Mouse (Mus musculus) left cerebral cortex, adult 11 months (tissue): ENCODE results near the gene Klk5.
A peak's percentile ranks its signal among the peaks of the same experiment; 100 is the strongest.

Experiments used
- DNase-seq: peaks from one replicate; pipeline ENCODE4 v3.0.0; 2022; ENCODE audit warnings: low spot score

Klk5 gene

DNA sequence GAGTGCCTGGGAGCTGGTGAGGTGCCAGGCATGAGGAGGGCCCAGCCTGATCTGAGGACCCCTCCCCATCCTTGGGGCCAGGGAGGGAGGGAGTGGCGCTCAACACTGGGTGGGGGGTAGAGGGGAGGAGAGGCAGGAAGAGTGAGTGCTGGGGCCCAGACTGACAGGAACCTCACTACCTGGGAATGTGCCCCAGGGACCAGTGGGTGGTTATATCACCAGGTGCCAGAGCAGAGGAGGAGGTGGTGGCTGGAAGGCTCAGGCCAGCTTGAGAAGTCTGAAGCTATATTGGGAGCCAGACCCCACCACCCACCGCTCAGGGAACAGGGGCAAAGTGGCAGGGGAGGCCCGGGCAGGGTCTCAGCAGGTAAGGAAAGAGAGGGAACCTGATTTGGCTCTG lies at the start of gene Klk5:
TSS of gene Klk5 (plus strand) at position 271 of the 400 bp plus-strand sequence.
- DNase-seq: no peak

DNA sequence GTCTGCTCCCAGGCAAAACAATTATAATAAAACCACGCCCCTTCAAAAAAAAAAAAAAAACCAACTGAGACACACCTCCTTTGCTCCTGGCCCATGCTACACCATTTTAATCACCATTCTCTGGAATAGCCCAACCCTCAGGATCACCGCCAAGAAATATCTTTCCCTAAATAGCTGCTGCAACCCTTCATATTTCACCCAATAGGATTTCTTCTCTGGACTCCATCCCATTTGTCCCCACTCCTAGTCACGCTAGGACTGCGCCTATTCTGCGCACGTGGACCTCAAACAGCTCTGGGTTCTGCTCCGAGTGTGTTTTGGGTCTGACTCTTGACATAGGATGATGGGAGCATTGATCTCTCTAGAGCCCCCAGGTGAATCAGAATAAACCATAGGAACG lies 45.4 kb upstream of the Klk5 start:
- DNase-seq: no peak

DNA sequence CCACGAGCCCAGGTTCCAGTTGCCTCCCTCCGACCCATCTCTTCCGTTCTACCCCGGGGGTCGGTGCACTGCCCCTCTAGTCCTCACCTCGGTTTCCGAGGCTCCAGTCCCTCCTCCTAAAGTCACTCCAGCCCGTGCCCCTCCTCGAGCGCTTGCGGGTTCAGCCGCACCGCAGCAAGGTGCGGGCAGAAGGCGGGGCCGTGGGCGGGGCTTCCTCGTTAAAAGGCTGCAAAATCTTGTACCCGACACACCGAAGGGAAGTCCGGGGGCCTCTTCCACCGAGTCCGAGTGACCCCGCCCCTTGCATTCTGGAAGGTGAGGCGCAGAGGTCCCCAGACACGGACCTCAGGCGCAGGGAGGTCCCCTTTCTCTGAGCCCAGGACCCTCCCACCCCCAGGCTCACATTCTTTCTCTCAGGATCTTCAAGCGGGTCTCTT lies 44.4 kb upstream of the Klk5 start, which contains the start of gene Klk8:
TSS of gene Klk8 (plus strand) at position 245 of the 437 bp plus-strand sequence.
- no peak for DNase-seq

DNA sequence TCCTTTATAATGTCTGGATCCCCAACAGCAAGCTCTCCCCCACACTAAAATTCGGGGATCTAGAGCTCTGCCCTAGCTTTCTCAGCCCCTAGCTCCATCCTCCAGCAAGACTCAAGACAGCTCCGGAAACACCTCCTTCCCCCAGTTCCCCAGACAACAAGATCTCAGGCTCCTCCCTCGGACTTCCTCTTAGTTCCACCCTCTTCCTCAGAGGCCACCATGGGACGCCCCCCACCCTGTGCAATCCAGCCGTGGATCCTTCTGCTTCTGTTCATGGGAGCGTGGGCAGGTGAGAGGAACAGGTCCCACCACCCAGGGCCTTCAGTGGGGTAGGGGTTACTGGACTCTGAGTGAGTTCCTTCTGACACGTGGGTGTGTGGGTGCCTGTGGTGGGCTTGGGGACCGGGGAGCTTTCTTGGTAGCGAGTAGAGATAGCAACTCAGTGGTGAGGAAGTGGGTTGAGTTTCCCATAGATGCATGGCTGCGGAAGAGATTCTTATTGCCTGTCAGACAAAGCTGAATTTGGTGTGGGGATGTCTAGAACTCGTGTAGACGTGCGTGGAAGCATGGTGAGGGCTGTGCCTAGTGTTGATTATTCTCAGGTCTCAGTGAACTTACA lies 43.8 kb upstream of the Klk5 start:
- no peak for DNase-seq

DNA sequence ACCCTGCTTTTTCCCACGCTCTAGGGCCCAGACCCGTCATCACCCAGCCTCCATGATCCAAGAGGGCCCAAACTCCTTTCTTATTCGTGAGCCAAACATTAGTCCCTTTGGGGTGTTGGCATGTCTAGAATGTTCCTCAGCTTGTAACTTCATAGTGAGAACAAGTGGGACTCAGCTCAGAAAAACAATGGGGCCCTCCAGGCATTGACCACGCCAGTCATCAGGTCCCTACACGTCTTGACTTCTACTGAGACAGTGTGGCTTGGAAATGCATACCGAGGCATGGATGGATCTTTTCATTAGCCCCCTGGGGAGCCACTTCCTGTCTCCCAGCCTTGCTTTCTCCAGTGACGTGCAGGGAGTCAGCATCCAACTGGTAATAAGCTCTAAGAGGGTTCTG lies 41.9 kb upstream of the Klk5 start:
- no peak for DNase-seq

DNA sequence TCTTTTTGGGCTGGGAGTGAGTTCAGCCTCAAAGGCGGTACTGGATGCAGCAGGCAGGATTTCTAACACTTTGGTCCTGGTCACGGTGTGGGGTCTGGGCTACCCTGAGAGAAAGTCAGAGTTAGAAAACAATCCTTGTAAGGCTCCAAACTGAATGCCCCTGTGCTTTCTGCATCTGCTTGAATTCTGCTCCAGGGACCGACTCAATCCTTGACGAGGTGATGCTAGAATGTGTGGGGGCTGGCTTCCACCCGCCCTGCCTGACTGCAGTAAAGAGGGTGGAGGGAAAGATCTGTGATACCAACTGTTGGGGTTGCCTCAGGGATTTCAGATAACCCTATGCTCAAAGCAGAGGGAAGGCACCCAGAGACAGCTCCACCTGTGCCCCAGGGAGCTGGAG lies 30.8 kb upstream of the Klk5 start, which contains the start of gene Klk7:
TSS of gene Klk7 (plus strand) at position 301 of the 400 bp plus-strand sequence.
- no peak for DNase-seq

DNA sequence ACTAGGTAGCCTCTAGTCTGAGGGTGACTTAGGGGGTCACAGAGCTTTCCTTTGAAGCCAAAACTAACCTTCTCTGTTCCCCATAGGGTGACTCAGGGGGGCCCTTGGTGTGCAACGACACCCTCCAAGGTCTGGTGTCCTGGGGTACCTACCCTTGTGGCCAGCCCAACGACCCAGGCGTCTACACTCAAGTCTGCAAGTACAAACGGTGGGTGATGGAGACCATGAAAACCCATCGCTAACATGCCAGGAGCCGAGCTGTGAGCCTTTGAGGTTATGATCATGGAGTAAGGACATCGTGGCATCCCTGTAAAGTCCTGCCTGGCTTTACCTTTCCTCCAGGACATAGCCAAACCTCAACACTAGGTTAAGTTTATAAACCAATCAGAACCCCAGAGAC lies 26.6 kb upstream of the Klk5 start:
- no peak for DNase-seq

DNA sequence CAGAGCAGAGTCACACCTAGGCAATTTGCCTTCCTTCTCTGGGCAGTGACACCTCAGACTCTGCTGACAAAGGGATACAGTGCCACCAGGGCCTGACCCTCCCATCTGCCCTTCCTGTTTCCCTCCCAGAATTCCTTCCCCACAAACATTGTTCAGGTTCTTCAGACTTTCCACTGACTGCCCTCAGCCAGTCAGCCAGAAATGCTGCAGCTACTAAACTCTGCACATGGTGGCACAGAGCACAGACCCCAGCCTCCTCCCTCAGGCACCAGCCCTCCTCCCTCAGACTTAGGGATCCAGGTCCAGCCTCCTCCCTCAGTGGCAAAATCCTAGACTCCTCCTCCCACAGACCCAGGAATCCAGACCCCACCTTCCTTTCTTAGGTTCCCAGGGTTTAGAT lies 25.0 kb upstream of the Klk5 start:
- DNase-seq: no peak

DNA sequence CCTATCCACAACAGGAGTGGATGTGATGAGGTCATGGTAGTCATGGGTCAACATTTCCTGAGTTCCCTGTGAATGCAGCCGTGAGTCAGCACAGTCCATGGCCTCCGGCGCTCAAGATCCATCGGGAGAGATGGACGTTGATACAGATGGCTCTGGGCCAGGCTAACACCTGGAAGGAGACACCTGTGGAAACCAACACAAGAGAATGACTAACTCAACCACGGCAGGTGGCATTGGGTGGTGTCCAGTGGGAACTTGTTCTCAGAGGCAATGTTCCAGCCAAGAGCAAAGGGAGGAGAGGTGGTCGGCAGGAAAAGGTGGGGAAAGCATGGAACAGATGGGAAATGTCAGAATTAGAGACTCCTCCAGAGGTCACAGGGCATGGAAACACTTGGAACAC lies 20.2 kb upstream of the Klk5 start:
- no peak for DNase-seq

DNA sequence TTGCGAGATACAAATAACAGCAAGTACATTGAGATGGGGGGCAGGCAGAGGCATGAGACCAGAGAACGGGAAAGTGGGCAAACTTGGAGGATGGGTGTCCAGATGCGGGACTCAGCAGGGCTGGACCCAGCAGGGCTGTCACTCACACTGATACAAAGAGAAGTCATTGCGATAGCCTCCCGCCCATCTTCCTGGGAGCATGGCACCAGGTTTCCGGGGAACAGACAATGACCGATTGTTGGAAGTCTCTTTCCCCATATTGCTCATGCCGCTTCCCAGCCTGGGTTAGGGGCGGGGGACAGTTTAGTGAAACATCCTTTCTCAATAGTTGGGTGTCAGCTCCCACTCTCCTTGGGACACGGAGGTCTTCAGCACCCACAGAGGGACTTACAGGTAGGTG lies 17.6 kb upstream of the Klk5 start, which contains the start of gene Klk6:
TSS of gene Klk6 (plus strand) at position 301 of the 400 bp plus-strand sequence.
- DNase-seq: no peak

DNA sequence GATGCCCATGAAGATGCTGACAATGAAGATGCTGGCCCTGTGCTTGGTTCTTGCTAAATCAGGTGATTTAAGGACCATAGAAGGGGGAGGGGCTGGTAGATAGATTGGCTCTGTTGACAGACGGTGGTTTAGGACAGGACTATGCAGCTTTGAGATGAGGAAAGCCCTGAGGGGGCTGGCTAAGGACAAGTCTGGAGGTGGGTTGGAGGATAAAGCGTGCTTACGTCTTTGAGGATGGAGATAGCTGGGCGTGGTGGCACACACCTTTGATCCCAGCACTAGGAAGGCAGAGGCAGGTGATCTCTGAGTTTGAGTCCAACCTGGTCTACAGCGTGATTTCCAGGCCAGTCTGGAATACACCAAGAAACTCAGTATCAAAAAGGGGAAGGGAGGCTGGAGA lies 15.7 kb upstream of the Klk5 start:
- no peak for DNase-seq

DNA sequence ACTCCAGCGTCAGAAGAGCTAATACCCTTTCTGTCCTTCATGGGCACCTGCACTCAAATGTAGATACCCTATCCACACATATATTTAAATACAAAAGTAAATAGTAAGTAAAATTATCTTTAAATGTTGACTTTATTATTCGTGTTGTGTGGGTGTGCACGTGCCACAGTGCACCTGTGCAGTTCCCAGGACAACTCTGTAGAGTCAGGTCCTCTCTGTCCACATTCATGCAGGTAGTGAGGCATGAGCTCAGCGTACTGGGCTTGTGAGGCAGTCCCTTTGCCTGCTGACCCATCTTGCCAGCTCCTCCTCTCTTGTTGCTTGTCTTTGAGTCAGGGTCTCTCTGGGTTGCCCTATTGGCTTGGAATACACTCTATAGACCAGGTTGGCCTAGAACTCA lies 14.1 kb upstream of the Klk5 start:
- no peak for DNase-seq

DNA sequence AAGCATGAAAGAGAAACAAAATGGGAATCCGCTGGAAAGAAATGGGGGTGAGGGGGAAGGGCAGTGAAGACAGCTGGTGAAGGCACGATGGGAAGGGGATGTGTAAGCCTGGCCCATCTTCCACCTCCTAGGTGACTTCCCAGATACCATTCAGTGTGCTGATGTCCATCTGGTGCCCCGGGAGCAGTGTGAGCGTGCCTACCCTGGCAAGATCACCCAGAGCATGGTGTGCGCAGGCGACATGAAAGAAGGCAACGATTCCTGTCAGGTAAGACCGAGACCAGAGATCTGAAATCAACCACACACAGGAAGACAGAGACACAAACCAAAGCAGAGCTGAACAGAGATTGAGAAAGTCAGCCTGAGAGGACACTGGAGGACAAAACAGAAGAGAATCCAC lies 12.8 kb upstream of the Klk5 start:
- DNase-seq: no peak

DNA sequence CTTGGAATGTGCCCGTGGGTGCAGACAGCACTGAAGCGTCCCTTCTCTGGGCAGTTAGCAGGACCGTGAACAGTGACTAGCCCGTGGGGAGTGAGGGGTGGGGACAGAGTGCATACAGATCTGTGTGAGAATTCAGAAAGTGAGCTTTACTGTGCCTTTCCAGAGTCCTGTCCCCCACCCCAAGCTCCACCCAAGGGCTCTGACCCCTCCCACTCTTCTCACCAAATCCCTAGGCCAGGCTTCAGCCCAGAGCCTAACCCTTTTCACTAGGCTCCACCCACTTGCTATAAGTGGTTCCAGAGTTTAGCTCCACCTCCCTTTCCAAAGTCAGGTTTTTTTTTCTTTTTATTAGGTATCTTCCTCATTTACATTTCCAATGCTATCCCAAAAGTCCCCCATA lies 2.0 kb downstream of the Klk5 start:
- DNase-seq: no peak

DNA sequence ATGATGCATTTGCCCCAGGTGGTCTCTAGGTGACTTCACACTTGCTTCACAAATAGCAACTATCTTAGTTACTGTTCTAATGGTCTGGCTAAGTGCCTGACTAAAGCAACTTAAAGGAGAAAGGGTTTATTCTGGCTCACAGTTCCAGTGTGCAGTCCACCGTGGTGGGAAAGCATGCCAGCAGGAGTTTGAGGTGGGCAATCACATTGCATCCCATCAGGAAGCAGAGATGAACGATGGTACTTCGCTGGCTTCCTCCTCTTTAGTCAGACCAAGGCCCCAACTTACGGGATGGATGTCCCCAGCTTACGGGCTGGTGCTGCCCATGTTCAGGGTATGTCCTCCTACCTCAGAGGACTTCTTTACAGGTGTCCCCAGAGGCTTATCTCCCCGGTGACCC lies 9.8 kb downstream of the Klk5 start:
- no peak for DNase-seq

DNA sequence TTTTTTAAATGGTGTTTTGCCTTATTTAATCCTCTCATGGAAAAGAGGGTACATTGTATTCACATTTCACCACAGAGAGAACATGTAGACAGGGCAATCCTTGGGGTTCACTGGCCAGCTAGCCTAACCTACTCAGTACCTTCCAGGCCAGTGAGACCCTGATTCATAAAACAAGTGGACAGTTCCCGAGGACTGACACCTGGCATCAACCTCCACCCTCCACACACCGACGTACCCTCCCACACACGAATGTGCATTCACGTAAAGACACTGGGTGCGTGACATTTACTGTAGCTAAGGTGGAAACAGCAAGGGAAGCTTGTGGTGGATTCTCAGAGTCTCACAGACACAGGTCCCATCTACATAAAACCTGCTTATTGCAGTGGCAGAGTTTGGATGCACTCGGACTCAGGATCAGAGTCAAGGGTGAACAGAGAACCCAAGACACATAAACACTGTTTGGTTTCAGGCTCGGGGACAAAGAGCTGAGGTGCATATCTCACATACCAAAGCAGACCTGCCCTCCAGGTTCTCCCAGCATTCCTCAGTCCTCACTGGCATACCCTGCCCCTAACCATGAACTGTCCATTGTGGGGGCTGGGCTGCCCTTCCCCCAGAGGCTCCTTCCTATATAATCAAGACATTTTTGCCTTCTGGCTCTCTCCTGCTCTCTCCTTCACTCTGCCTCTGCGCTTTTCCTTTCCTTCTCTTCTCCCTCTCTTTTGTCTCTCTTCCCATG lies 13.0 kb downstream of the Klk5 start:
- no peak for DNase-seq

DNA sequence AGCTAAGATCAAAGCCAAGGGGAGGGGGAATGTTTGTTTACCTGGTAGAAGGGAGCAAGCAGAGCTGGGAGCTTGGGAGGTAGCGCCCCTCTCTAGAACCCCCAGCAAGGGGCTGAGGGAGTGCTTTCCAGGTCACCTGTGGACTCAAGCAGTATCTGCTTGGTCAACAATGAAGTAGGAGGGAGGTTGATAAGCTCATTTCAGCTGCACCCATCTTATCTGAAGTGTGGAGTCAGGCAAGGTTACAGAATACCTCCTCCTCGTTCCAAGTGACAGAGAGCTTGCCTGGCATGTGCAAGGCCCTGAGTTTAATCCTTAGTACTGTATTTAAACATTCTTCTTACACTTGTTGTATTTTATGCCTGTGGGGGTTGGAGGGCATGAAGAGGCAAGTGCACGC lies 13.9 kb downstream of the Klk5 start:
- no peak for DNase-seq

DNA sequence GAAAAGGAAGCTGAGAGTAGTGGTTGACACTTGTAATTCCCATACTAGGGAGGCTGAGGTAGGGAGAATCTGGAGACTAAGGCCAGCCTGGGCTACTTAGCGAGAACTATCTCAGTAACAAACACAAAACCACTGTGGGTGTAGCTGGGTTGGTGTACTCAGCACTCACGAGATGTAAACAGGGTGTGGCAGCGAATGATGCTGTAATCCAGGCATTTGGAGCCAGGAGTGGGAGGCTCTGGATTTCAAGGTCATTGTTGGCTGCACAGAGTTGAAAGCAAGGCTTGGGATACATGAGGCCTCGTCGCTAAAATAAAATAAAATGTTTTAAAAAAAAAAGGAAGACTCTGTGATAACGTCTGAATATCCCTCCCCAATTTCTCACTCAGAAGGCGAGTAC lies 14.5 kb downstream of the Klk5 start:
- DNase-seq: no peak

DNA sequence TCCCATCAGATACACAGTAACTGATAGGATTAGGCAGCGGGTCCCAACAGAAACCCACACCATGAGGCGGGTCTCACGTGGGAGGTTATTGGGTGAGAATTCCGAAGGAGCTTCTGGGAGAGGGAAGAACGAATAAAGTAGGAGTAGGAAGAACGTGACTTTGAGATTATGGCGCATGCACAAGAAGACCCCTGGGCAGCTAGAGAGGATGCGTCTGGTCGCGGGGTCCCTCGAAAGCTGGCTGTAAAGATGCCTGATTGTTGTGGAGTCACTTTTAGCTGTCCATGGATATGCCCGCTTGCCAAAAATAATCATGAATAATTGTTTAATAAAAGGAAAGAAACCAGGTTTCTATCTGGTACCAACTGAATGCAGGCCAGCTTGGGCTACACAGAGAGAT lies 15.7 kb downstream of the Klk5 start:
- DNase-seq: no peak

DNA sequence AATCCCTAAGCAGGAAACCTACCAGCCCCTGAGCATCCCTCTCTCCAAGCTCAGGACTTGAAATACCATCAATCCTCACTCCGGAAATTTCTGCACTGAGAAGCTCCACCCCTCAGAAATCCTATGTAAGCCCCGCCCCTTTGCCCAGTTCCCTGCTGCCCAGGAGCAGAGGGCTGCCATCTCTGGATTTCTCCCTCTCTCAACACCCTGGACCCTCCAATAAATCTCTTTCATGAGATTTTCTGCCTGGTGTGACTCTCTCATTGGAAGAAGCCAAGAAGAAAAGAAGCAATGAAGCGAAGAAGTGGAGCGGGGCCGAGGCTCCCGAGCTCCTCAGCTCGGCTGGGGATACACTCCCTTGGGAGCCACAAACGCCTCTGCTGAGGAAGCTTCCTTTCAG lies 18.6 kb downstream of the Klk5 start:
- no peak for DNase-seq

DNA sequence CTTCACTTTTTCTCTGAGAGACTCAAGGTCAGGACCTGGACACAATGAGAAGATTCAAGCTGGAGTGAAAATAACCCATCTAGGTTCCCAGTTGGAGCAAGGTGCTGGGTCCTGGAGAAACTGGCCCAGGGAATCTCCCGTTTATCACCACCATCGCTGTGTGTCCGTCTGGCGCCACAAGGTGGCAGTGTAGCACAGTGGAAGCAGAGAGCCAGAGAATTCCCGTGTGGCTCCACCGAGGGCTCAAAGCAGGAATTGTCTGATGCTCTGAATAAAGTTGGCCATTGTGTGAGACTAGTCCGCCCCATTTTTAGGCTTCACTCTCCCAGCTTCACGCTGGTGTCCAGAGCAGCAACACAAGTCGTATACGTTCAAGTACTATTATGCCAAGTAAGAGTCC lies 31.5 kb downstream of the Klk5 start:
- DNase-seq: peak; percentile 40

DNA sequence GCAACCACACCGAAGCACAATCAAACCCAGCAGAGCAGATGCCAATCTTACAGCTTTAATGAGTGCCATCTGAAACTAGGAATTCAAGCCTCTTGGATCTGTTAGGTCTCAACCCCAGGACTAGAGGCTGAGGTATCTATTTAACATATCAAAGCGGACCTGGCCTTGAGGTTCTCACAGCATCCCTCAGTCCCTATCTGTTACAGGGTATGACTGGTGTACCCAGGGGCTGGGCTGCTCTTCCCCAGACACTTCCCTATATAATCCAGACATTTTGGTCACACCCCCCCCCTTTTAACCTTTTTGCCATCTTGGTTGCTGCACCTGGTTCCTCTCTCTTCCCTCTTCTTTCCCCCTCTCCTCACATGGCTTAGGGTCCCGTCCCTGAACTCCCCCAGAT lies 31.9 kb downstream of the Klk5 start:
- no peak for DNase-seq

DNA sequence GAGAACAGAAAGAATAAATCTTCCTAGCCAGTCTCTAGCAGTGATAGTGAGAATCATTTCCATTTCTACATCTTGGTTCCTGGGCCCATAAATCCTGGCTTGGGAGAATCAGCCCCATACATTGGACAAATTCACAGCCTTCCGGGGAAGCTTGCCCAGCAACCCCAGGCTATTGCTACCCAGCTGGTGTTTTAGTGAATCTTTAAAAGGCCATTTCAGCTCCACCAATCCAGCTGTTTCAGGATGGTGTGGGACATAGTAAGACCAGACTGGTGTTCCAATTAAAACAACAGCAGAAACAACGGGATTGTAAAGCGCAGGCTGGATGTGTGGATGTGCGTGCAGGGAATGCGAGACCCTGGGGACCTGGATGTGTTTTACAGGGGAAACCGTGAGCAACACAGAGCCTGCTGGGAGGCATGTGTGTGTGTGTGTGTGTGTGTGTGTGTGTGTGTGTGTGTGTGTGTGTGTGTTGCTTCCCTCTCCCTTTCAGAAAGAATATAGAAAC lies 33.2 kb downstream of the Klk5 start:
- no peak for DNase-seq

DNA sequence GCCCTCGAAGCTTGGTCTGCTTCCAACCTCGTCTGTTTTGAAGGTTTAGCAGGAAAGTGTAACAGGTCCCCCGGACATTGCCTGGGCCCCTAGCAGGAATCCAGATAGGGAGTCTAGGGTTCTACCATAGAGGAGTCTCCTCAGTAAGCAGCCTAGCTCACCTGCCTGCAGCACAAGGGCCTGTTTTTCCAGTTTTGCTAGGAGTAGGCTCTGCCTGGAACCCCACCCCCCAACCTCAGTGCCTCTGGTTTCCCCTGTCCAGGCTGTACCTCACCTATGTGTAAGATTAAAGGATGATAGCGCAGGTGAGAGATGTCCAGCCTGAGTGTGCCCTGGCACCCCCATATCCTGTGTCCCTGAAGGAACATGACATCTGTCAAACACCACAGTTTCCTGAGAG lies 34.7 kb downstream of the Klk5 start:
- no peak for DNase-seq
